Mouse (Mus musculus) layer of hippocampus, adult 2 months (tissue): Measurements from ENCODE around the gene Nt5dc3. TPM values are rescaled to one million over a fixed set of nuclear protein-coding genes. Genes with fewer than 3 reads are reported as not detected.

Experiments
- DNase-seq, 2 experiments: peaks; one replicate each; pipeline ENCODE4 v3.0.0; 2022; ENCODE audit warnings: low spot score in 2 of 2
- H3K27ac ChIP-seq: fragments of 200-600 bp; 2 replicates; pipeline ENCODE4 v1.8.1; 2022
- H3K4me3 ChIP-seq: fragments of 200-600 bp; 2 replicates; pipeline ENCODE4 v1.8.1; 2022; ENCODE audit warnings: mild to moderate bottlenecking
- CTCF ChIP-seq: fragments of 200-600 bp; conservative IDR thresholded peaks from 2 replicates; pipeline ENCODE4 v1.8.1; 2022; ENCODE audit warnings: antibody characterized with exemption, mild to moderate bottlenecking, moderate library complexity
- total RNA-seq, 2 experiments: library from RNA; stranded (reverse); gene quantifications; 2 replicates each; pipeline ENCODE4 v1.2.3; 2021

Nt5dc3 gene
- total RNA-seq, 2 experiments from 2014 or later: 126 to 148 TPM

- TF ChIP-seq CTCF: no peak
- no peak overlapping the region for H3K4me3 ChIP-seq
Measured at GRCm38 (mm10) chr10:86784126-86784675, 5.4 kb downstream of the Nt5dc3 start.

GRCm38 (mm10) chr10:86785396-86785795 is 6.6 kb downstream of the Nt5dc3 start:
- Histone ChIP-seq H3K4me3 (no peak overlapping the region), H3K27ac (no peak overlapping the region)
- DNase-seq: no peak
- TF ChIP-seq CTCF: no peak

More at GRCm38 (mm10) chr10:86784126-86784675, 5.4 kb downstream of the Nt5dc3 start:
- peak overlapping the region; percentile 11; the same call in 1 of the 2 replicates for H3K27ac ChIP-seq
- DNase-seq: peak in 1 of 2 experiments; percentile 5

- no peak for DNase-seq
- no peak overlapping the region for H3K4me3 ChIP-seq
- H3K27ac ChIP-seq: no peak overlapping the region
- TF ChIP-seq CTCF: no peak
Measured at GRCm38 (mm10) chr10:86786083-86786482, 7.3 kb downstream of the Nt5dc3 start.

- peak overlapping the region; percentile 70 for H3K27ac ChIP-seq
- H3K4me3 ChIP-seq: no peak overlapping the region
- no peak for DNase-seq
- TF ChIP-seq CTCF: no peak
Measured at GRCm38 (mm10) chr10:86788193-86788592, 9.4 kb downstream of the Nt5dc3 start.

GRCm38 (mm10) chr10:86789146-86789672 is 10.4 kb downstream of the Nt5dc3 start:
- TF ChIP-seq CTCF: no peak
- peak overlapping the region; percentile 70 for H3K27ac ChIP-seq
- H3K4me3 ChIP-seq: no peak overlapping the region
- peak; percentile 58 to 60 for DNase-seq

GRCm38 (mm10) chr10:86791507-86792184 is 12.8 kb downstream of the Nt5dc3 start:
- TF ChIP-seq CTCF: no peak
- DNase-seq: no peak
- H3K27ac ChIP-seq: peak overlapping the region; percentile 57; the same call in 1 of the 2 replicates
- no peak overlapping the region for H3K4me3 ChIP-seq

- Histone ChIP-seq H3K4me3 (no peak overlapping the region), H3K27ac (peak overlapping the region; percentile 46; the same call in 1 of the 2 replicates)
- TF ChIP-seq CTCF: no peak
- DNase-seq: no peak
Measured at GRCm38 (mm10) chr10:86793509-86793951, 14.7 kb downstream of the Nt5dc3 start.

- Histone ChIP-seq H3K27ac (peak overlapping the region; percentile 70; the same call in 1 of the 2 replicates), H3K4me3 (no peak overlapping the region)
- DNase-seq: no peak
- TF ChIP-seq CTCF: no peak
Measured at GRCm38 (mm10) chr10:86794196-86794595, 15.4 kb downstream of the Nt5dc3 start.

GRCm38 (mm10) chr10:86794794-86795535 is 16.2 kb downstream of the Nt5dc3 start:
- TF ChIP-seq CTCF: no peak
- Histone ChIP-seq H3K27ac (peak overlapping the region; percentile 70), H3K4me3 (no peak overlapping the region)
- DNase-seq: no peak

- H3K4me3 ChIP-seq: no peak overlapping the region
- peak overlapping the region; percentile 70; the same call in 1 of the 2 replicates for H3K27ac ChIP-seq
- DNase-seq: no peak
- no peak for TF ChIP-seq CTCF
Measured at GRCm38 (mm10) chr10:86796073-86796741, 17.4 kb downstream of the Nt5dc3 start.

GRCm38 (mm10) chr10:86807362-86807761 is 28.6 kb downstream of the Nt5dc3 start:
- no peak for TF ChIP-seq CTCF
- no peak for DNase-seq

GRCm38 (mm10) chr10:86808013-86808758 is 29.4 kb downstream of the Nt5dc3 start:
- Histone ChIP-seq H3K27ac (peak overlapping the region; percentile 48; the same call in 1 of the 2 replicates), H3K4me3 (no peak overlapping the region)
- no peak for DNase-seq
- no peak for TF ChIP-seq CTCF

More at GRCm38 (mm10) chr10:86807362-86807761, 28.6 kb downstream of the Nt5dc3 start:
- Histone ChIP-seq H3K4me3 (no peak overlapping the region), H3K27ac (peak overlapping the region; percentile 48; the same call in 1 of the 2 replicates)
